Mouse (Mus musculus) fat pad, adult 2 months (tissue): ENCODE data around the gene Enpep.

Source experiments
- DNase-seq: peaks from one replicate; pipeline ENCODE4 v3.0.0-alpha.2; 2011; ENCODE audit warnings: low read depth, low spot score; ENCODE audit errors: extremely low read depth

Gene Enpep

DNA sequence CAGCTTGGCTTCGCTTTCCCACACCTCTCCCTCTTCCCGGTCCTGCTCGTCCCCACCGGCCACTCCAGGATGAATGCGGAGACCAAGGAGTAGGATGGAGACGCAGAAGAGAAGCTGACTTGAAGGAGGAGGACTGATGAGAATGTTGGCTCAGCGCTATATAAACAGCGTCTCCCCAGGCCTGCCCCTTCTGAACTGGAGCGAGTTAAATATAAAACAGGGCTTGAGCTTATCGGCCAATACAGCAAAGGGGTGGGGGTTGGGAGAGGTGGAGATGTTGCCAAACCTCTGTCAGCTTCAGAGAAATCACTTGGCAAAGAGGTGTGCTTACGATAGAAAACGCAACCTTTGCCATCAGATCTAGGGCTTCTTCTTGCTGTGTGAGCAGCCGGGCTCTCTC is at the start of gene Enpep:
Gene Enpep, minus strand, starts transcription at position 135 of the 400 bp plus-strand sequence.
- no peak for DNase-seq

DNA sequence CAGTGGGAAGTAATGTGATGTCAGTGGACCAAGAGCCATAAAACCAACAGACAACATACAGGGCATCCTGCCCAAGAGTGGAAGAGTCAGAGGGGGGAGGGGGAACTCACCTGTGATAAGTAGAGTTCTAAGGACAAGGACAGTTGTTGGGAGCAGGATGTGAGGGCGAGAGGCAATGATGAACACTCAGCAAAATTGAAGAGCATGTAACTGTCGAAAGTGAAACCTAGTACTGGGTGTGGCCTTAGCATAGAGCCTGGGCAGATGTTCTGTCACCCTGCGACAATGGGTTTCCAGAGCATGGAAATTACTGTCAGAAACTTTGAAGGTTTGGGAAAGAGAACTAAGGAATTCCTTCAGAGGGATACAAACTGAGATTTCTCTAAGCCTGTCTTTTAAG is 46.6 kb upstream of the Enpep start:
- DNase-seq = no peak

DNA sequence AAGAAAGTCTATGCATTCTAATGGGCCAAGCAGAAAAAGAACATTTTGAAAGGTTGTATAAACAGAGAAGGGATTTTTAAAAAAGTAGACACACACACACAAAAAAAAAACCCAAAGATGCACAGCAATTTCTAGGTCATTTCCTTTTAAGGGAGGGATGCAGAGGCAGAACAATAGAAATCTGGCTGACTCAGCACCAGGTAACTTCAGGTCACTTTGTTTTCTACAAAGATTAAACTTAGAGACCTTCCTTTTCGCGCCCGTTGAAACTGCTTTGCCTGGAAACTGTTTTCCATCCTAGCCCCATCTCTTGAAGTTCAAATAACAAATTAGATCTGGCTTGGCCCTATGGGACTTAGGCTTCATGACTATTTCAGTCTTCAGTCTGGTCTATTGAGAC is 42.6 kb upstream of the Enpep start:
- no peak for DNase-seq

DNA sequence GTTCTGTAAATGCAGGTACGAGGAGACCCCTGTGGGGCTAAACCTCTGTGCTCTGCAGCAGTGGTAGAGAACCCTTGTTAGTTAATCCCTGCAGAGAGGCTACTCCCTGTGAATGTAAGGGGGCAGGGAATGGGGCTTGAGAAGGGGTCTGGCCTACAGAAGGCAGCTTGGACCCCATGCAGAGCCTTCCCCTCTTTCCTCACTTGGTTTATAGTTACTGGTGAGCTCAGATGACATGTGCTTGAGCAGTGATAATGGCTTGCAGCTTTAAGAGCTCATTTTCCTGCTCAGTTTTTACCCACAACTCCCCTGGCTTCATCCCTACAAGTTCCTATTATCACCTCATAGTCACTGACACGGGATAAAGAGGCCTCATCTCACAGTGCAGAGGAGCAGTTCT is 40.6 kb upstream of the Enpep start:
- no peak for DNase-seq

DNA sequence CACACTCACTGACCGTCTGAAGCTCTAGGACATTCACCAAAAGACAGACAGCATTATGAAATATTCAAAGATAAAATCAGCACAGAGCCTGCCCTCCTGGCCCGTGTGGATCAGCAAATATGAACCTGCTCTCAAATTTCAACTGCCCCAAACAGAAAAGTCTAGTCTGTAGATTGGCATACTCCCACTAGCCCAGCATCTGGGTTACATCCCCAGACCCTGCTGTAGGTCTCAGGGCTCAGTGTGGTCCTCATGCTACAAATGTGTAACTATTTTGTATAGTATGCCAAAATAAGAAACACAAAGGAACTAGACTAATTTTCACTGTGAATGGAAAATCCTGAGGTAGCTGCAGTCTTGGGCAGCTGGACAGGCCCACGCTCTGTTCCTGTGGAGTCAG is 37.0 kb upstream of the Enpep start:
- DNase-seq = no peak

DNA sequence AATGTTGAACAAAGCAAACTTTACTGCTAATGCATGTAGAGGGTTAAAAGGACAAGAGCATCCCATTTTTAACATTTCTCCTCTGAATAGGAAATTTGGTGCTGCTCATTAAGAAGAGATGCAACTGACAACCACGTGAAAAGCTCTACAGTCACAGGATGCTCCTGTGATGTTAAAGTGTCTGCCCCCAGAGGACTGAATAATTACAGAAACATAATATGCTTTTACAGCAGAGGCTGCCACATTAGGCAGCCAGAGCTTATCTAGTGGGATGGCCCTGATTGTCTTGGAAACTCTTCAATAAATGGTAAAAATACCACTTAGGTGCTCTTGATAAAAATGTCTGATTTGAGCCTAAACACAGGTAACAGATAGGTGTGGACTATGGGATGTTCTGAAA is 33.4 kb upstream of the Enpep start:
- no peak for DNase-seq

DNA sequence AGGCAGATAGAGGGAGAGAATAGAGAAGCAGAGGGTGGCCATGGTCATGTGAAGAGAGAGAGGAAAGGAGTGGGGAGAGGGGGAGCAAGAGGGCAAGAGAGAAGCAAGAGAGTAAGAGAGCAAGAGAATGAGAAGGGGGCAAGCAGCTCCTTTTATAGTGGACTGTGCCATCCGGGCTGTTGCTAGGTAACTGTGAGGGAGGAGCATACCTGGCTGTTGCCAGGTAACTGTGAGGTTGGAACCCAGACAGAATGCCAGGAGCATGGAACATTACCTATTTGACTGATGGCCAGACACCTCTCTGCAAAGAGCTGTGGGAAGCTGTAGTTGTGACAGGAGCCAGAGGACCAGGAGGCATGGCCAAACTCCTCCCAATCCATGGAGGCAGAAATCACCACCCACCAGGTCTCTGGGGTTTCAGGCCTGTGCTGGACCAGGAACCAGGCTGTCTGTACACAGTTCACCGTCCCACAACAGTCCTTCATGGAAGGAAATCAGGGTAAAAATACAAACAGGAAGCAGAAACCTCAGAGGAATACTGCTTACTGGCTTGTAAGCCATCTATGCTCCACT is 32.4 kb upstream of the Enpep start:
- peak; percentile 31 for DNase-seq

DNA sequence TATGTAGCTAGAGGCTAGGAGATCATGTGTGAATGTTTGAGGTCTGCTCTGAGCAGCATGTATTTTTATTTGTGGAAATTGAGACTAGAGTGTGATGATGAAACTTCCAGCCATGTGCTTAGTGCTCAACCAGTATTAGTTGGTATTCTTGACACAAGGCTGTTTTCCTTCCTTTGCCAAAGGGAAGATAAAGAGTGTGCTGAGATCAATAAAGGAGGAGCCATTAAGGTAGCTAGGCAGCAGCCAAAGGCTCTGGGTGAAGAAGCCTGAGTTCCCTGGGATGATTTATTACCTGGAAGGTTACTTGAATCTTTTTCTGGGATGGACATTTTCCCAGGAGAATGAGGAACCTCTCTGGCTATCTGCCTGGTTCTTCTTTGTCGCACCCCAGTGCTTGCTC is 30.9 kb upstream of the Enpep start:
- no peak for DNase-seq

DNA sequence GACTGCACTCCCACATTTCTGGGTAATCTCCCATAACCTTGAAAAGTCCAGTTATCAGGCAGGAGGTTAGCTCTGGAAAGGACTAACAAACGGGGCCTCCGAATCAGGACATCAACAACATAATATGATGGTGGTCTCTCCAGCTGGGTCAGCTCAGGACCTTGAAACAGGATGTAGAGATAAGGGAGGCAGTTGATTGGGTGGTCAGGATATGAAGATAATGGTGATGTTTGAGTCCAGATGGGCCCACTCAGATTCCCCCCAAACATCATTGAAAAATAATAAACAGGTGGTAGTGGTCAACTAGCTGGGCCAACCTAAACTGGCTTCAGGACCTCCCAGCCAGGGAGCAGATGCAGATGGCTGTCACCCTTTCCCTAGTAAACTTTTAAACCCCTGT is 25.6 kb upstream of the Enpep start:
- DNase-seq = no peak

DNA sequence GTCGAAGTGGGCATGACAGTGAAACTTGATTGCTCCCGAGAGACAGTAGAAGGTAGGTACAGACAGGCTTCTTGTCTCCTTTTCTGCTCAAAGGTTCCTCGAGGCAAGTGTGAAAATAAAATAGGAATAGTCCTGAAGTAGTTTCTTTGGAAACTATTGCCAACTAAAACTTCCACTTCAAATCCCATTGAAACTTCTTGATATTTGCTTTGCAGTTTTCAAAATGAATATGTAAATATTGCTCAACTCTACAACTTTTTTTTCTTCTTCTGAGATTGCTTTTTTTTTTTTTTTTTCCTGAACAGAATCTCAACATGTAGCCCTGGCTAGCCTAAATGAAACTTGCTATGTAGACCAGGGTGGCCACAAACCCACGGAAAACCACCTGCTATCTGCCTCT is 21.4 kb upstream of the Enpep start:
- DNase-seq = no peak

DNA sequence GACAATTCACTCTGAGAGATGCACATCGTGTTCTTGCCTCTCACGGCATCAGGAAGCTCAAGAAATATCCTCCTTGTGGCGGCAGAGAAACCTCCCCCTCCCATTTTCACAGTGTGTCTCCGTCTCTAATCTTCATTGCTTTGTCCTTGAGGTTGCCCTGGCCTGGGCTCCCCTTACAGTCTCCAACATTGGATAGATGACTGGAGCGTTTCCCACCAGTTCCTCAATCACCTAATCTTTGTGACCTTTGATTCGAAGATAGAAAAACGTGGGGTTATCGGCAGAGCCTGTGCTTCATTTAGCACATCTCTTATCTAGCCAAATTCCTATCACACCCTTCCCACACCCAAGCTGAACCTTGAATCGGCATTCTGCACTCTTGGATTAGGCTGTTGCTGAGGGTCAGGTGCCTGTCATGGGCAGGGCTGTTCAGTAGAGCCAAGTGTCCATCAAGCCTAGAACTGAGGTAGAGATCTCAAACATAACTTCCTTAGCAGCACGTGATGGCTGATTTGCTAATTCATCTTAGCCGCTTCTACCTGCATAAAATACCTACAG is 18.9 kb upstream of the Enpep start:
- no peak for DNase-seq

DNA sequence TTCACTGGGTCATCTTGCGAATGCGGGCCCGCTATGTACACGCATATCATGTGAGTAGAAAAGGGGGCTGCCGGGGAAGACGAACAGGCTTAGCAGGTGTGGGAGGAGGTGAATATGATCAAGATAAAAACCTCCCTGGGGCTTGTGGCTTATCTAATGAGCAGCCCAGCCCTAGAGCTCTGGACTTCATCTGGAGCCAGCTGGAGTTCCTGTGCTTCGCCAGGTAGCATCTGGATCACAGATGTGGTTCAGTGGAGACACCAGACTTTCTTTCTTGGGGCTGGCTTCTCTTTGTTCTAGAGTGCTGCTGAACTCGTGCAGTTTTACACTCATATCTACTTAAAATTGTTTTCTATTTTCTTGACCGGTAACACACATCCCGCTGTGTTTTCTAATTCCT is 14.8 kb upstream of the Enpep start:
- no peak for DNase-seq

DNA sequence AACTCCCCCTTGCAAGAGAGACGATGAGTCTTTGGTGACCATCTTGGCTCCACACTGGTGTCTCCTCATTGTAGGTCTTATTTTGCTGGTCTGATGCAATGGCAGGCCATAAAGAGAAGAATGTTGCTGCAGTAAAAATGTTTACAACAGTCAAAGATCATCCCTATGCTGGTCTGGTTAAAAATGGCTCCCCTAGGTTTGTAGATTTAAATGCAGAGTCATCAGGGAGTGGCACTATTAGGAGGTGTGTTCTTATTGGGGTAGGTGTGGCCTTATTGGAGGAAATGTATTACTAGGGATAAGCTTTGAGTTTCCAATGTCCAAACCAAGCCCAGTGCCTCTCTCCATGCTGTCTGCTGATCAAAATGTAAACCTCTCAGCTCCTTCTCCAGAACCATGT is 10.2 kb upstream of the Enpep start:
- no peak for DNase-seq

DNA sequence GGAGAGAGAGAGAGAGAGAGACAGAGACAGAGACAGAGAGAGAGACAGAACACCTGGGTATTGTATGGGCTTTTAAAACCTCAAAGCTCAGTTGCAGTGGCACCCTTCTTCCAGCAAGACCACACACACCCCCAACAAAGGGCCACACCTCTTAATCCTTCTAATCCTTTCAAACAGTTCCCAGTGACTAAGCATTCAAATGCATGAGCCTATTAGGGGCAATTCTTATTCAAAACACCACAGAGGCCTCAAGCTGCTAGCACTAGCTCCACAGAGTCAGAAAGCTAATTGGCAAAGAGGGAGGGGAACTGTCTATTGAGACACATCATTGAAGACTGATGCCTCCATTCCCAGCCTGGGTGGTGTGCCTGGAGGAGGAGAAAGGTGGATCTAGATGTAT is 8.5 kb upstream of the Enpep start:
- DNase-seq = no peak

DNA sequence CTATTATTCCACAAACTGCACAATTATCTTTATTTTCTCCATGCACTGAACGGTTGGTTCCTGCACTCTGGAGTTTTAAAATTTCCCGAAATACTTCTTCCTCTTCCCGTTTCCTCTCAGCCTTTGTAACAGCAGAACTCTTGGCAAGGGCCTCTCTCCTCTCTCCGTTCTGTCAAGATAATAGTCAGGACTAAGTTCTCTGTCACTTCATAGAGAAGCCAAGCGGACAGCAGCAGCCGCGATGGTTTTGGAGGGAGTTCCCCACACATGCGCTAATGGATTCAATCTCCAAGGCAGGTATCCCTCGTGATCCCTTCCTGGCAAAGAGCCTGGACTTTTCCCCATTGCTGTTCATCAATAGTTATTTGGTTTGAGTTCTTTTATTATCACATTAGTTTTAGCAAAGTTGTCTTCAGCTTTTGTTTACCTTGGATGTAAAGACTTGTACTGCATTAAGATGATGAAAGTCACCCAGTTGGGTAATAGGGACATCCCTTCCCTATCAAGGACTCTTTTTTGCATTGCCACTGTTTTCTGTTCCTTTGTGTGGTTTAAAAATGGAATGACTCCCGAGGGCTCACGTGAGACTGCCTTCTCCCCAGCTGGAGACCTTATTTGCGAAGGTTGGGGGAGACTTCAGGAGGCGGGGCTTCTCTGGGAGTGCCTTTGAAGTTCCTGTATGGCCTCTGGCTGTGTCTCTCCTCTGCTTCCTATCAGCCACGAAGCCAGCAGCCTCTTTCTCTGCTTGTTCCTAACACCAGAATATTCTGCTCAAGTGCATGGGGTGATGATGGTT is 6.0 kb upstream of the Enpep start:
- DNase-seq = no peak

DNA sequence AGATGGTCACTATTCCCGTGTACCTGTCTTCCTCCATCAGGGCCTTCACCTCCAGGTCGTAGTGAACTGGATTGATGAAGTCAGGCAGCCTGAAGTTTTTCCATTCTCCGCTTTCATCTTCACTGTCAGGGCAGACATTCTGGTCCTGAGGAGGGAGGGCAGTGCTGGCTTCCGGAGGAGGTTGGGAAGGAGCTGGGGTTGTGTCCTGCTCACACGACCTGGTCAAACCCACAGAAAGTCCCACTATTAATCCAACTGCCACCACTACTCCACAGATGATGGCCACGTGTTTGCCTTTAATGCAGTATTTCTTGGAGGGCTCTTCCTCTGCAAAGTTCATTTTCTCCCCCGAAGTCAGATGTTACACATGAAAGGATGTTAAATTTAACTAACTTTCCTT is 378 bp downstream of the Enpep start:
- DNase-seq = no peak

DNA sequence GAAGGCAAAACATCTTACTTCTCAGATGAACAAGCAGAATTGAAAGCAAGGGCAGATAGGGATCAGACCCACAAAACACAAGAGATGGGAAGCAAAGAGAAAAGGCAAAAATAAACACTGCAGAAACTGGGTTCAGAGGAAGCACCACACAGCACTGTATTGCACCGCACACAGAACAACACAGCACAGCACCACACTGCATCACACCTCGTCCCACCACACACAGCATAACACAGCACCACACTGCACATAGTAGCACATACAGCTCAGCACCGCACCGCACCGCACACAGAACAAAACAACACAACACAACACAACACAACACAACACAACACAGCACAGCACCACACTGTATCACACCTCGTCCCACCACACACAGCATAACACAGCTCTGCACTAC is 1.1 kb downstream of the Enpep start:
- no peak for DNase-seq

DNA sequence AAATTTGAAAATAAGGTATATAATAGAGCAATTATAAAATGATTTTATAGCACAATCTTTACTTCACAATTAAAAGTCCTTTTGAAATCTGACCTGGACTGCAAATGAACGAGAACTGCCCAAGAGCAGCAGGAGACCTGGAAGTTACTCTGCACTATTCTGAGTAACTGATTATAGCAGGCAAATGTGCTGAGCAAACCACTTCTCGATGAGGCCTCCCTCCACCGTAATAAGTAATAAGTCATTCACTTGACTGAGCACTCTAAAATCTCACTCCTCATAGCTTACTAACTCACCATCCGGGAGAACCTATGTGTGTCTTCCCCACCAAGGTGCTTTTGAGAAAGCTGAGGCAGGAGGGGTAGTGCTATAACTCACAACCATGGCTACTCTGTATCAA is 4.5 kb downstream of the Enpep start:
- no peak for DNase-seq

DNA sequence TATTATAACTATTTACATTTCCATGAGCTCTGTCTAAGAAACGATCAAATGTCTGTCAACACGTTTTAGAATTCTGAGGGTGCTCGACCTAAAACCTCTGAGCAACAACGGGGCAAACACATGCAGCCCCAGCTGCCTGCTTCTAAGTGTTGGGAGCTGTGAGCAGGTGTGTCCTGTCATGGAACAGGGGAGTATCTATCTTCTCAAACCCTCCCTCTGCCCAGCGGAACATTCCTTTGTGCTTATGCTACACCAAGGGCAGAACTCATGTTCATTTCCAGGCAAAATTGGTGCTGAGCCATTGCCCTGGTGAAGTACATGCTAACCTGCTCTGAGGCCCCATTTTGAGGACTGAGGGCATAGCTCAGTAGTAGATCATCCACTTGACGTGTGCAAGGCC is 10.9 kb downstream of the Enpep start:
- DNase-seq = no peak

DNA sequence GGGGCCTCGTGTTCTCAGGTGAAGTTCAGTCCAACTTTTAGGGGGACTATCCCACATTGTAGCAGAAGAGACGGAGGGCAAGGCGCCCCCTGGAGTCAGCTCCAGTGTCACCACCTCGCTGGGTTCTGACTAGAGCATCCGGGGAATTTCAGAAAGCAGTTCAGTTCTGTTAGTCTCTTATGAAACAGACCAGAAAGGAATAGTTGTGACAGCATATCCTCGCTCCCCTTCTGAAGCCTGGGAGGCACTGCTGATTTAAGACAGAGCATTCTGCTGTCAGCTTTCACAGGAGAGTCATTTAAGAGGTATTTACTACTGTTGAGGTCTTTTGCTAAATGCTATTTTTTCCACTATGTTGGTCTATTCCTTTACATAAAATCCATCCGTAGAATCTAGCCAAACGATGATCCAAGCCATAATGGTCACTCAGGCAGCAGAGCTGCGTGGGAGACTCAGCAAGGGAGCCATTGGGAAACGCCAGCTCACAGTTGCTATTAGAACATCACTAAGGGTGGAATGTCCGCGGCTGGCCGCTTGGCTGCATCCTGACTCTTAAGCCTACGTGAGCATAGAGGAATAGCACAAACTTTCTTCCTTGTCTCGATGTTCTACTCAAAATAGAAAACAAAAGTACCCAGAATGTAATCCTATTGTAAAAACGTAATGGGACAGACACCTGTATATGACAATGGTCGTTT is 15.3 kb downstream of the Enpep start:
- DNase-seq = no peak

DNA sequence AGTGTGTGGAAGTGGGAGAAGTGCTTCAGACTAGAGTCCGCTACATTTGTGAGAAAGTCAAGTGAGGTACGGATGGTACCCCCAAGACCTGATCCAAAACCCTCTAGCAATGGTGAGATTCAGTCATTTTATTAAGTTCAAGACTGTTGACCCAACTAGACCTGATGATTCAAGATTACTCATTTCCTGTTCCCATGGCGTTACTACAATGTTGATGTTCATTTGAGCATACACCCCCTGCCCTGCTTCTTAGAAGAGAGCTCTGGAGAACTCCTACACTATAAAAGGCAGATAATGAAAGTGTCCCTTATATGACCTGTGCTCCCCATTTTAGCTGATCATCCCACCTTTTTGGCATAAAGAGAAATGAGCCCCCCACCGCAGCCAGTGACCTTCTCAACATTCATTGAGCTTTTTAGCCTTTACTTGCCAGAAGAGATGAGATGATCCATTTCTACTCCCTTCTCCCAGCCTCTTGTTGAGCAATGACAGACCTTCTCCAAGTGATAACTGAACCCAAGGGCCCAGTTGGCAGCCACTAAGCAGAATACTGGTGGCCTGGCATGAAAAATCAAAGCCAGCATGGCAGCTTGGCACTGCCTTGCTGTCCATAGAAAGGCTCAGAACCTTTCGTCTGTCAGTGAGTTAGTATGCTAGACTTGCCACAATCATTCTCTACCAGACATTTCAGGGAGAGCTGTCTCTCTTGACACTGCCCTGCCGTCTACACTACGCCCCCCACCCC is 18.7 kb downstream of the Enpep start:
- DNase-seq = no peak
